Mouse (Mus musculus): ENCODE measurements around the gene Nemp1.
A peak's percentile ranks its signal among the peaks of the same experiment; 100 is the strongest.

DNA sequence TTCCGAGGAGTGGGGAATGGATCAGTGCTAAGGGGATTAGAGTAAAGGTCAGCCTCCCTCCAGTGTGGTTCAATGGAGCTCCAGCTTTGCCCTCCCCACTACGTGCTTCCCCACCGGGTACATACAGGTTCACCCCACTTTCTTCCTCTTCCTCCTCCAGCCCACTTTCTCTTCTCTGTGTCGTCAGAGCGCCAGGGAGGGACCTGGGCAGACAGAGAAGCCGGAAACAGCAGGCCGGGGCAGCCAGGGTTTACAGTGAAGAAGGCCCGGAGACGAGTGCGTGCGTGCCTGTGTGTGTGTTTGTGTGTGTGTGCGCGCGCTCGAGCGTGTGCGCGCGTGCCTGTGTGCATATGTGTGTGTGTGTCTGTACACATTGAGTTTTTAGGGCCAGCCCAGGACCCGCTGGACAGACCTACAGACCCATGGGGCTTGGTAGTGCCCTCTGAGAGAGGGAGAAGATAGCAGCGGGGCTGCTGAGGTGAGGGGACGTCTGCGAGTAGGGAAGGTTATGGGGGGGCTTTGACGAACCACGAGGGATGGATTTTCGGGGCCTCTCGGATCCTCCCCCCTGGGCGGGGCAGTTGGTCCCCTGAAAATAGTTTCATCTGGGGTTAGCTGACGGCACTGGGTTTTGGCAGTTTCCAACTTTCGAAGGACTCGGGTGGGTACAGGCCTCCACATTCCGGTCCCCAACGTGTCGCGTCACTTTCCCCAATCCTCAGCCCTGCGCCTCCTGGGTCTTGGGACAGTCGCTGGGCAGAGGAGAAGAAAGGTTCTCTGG lies 23.7 kb upstream of the Nemp1 start, which contains the start of gene Stat6:
- peak; percentile 89; the same call in 1 of the 2 replicates for TF ChIP-seq POLR2A (IDR thresholded peaks at IDR 0.05; ENCODE audit: borderline replicate concordance, extremely low read depth, low read depth, low read length)
- TF ChIP-seq CTCF (IDR thresholded peaks at IDR 0.05; ENCODE audit: insufficient read depth, low read length): no peak

Data from lung, adult 2 months (tissue).